Mouse (Mus musculus): ENCODE data around the gene Lhfpl4. TPM values are rescaled to one million over a fixed set of nuclear protein-coding genes. Genes with fewer than 3 reads are reported as not detected.

Lhfpl4 gene
- polyA plus RNA-seq (2014; fragmentation: Nextera tagmentation; extraction: Ambion mirVana), result 0.81 and 1.0 TPM in 2 replicates

GRCm38 (mm10) chr6:113194841-113195595 is at the start of gene Lhfpl4:
Gene Lhfpl4, minus strand, starts transcription at chr6:113195384.
- Histone ChIP-seq H3K27me3 (replicated peaks; ENCODE audit: control insufficient read depth, insufficient read depth, low read length) (peaks cover 45% of the 10 kb centered on the region), H3K36me3 (ENCODE audit: control insufficient read depth, insufficient read depth, low read length) (no peaks in the 10 kb centered on the region), H3K9ac (ENCODE audit: low read depth, low read length) (no peak within 1 kb of the TSS), H3K4me1 (replicated peaks; ENCODE audit: control insufficient read depth, insufficient read depth, low read length) (no peaks in the 10 kb centered on the region), H3K9me3 (ENCODE audit: control insufficient read depth, low read length) (no peaks in the 10 kb centered on the region), H3K4me2 (peak within 1 kb of the TSS; percentile 67), H3K4me3 (ENCODE audit: low read depth, low read length) (peak within 1 kb of the TSS; percentile 47), H3K27ac (ENCODE audit: low read depth, low read length) (no peak within 1 kb of the TSS)
- DNase-seq (ENCODE audit: low spot score) (no peak), ATAC-seq (replicated peaks; ENCODE audit: low FRiP score) (no peak; the same call in 1 of the 2 replicates)
- WGBS, result 4% methylated on average over 45 of the region's 66 CpGs

GRCm38 (mm10) chr6:113242753-113243152 is 47.6 kb upstream of the Lhfpl4 start:
- Histone ChIP-seq H3K27me3 (replicated peaks; ENCODE audit: control insufficient read depth, insufficient read depth, low read length) (no peaks in the 10 kb centered on the region), H3K4me3 (ENCODE audit: low read depth, low read length) (no peak overlapping the region), H3K27ac (ENCODE audit: low read depth, low read length) (no peak overlapping the region), H3K36me3 (ENCODE audit: control insufficient read depth, insufficient read depth, low read length) (peaks cover 6% of the 10 kb centered on the region), H3K9ac (ENCODE audit: low read depth, low read length) (no peak overlapping the region; the same call in 1 of the 2 replicates), H3K4me2 (no peak overlapping the region), H3K4me1 (replicated peaks; ENCODE audit: control insufficient read depth, insufficient read depth, low read length) (peaks cover 9% of the 10 kb centered on the region; the same call in 1 of the 2 replicates), H3K9me3 (ENCODE audit: control insufficient read depth, low read length) (no peaks in the 10 kb centered on the region)
- WGBS, result 83% methylated on average over 1 of the region's 1 CpGs
- no peak for DNase-seq (ENCODE audit: low spot score)
- ATAC-seq (replicated peaks; ENCODE audit: low FRiP score), result no peak

- no peak for ATAC-seq (replicated peaks; ENCODE audit: low FRiP score)
- no peaks in the 10 kb centered on the region for H3K27me3 ChIP-seq (replicated peaks; ENCODE audit: control insufficient read depth, insufficient read depth, low read length)
- H3K9me3 ChIP-seq (ENCODE audit: control insufficient read depth, low read length), result no peaks in the 10 kb centered on the region
- no peak overlapping the region for H3K27ac ChIP-seq (ENCODE audit: low read depth, low read length)
- H3K9ac ChIP-seq (ENCODE audit: low read depth, low read length), result peak overlapping the region; percentile 83
- WGBS, result 19% methylated on average over 6 of the region's 6 CpGs
- H3K4me1 ChIP-seq (replicated peaks; ENCODE audit: control insufficient read depth, insufficient read depth, low read length), result peaks cover 11% of the 10 kb centered on the region
- peak overlapping the region; percentile 87 for H3K4me2 ChIP-seq
- peaks cover 4% of the 10 kb centered on the region; the same call in 1 of the 2 replicates for H3K36me3 ChIP-seq (ENCODE audit: control insufficient read depth, insufficient read depth, low read length)
- peak overlapping the region; percentile 91 for H3K4me3 ChIP-seq (ENCODE audit: low read depth, low read length)
- DNase-seq (ENCODE audit: low spot score), result no peak
Measured at GRCm38 (mm10) chr6:113238442-113238841, 43.3 kb upstream of the Lhfpl4 start.

GRCm38 (mm10) chr6:113237542-113238270 is 42.5 kb upstream of the Lhfpl4 start, which contains the start of gene Mtmr14:
Gene Mtmr14, plus strand, starts transcription at chr6:113237843.
- Histone ChIP-seq H3K9ac (ENCODE audit: low read depth, low read length) (peak within 1 kb of the TSS; percentile 83), H3K27ac (ENCODE audit: low read depth, low read length) (peak within 1 kb of the TSS; percentile 26; the same call in 1 of the 2 replicates), H3K4me2 (peak within 1 kb of the TSS; percentile 87), H3K4me1 (replicated peaks; ENCODE audit: control insufficient read depth, insufficient read depth, low read length) (peaks cover 11% of the 10 kb centered on the region), H3K9me3 (ENCODE audit: control insufficient read depth, low read length) (no peaks in the 10 kb centered on the region), H3K36me3 (ENCODE audit: control insufficient read depth, insufficient read depth, low read length) (peaks cover 4% of the 10 kb centered on the region; the same call in 1 of the 2 replicates), H3K27me3 (replicated peaks; ENCODE audit: control insufficient read depth, insufficient read depth, low read length) (no peaks in the 10 kb centered on the region), H3K4me3 (ENCODE audit: low read depth, low read length) (peak within 1 kb of the TSS; percentile 91)
- under 1% methylated on average over 55 of the region's 55 CpGs for WGBS
- ATAC-seq (replicated peaks; ENCODE audit: low FRiP score) (peak; percentile 99), DNase-seq (ENCODE audit: low spot score) (peak; percentile 99)

GRCm38 (mm10) chr6:113235141-113235540 is 40.0 kb upstream of the Lhfpl4 start:
- ATAC-seq (replicated peaks; ENCODE audit: low FRiP score) (no peak), DNase-seq (ENCODE audit: low spot score) (no peak)
- Histone ChIP-seq H3K4me3 (ENCODE audit: low read depth, low read length) (no peak overlapping the region), H3K9ac (ENCODE audit: low read depth, low read length) (no peak overlapping the region), H3K4me1 (replicated peaks; ENCODE audit: control insufficient read depth, insufficient read depth, low read length) (peaks cover 11% of the 10 kb centered on the region), H3K9me3 (ENCODE audit: control insufficient read depth, low read length) (no peaks in the 10 kb centered on the region), H3K27me3 (replicated peaks; ENCODE audit: control insufficient read depth, insufficient read depth, low read length) (no peaks in the 10 kb centered on the region), H3K27ac (ENCODE audit: low read depth, low read length) (no peak overlapping the region), H3K36me3 (ENCODE audit: control insufficient read depth, insufficient read depth, low read length) (no peaks in the 10 kb centered on the region), H3K4me2 (no peak overlapping the region)
- WGBS, result 63% methylated on average over 5 of the region's 5 CpGs

GRCm38 (mm10) chr6:113226705-113227104 is 31.5 kb upstream of the Lhfpl4 start:
- no peak overlapping the region for H3K4me2 ChIP-seq
- H3K9ac ChIP-seq (ENCODE audit: low read depth, low read length), result no peak overlapping the region
- no peaks in the 10 kb centered on the region for H3K4me1 ChIP-seq (replicated peaks; ENCODE audit: control insufficient read depth, insufficient read depth, low read length)
- no peak for ATAC-seq (replicated peaks; ENCODE audit: low FRiP score)
- H3K36me3 ChIP-seq (ENCODE audit: control insufficient read depth, insufficient read depth, low read length), result no peaks in the 10 kb centered on the region
- no peak overlapping the region for H3K4me3 ChIP-seq (ENCODE audit: low read depth, low read length)
- no peaks in the 10 kb centered on the region for H3K27me3 ChIP-seq (replicated peaks; ENCODE audit: control insufficient read depth, insufficient read depth, low read length)
- no peak for DNase-seq (ENCODE audit: low spot score)
- no peaks in the 10 kb centered on the region for H3K9me3 ChIP-seq (ENCODE audit: control insufficient read depth, low read length)
- H3K27ac ChIP-seq (ENCODE audit: low read depth, low read length), result no peak overlapping the region

GRCm38 (mm10) chr6:113225798-113226197 is 30.6 kb upstream of the Lhfpl4 start:
- Histone ChIP-seq H3K4me2 (no peak overlapping the region), H3K9ac (ENCODE audit: low read depth, low read length) (no peak overlapping the region), H3K4me1 (replicated peaks; ENCODE audit: control insufficient read depth, insufficient read depth, low read length) (no peaks in the 10 kb centered on the region), H3K27me3 (replicated peaks; ENCODE audit: control insufficient read depth, insufficient read depth, low read length) (no peaks in the 10 kb centered on the region), H3K27ac (ENCODE audit: low read depth, low read length) (no peak overlapping the region), H3K36me3 (ENCODE audit: control insufficient read depth, insufficient read depth, low read length) (no peaks in the 10 kb centered on the region), H3K9me3 (ENCODE audit: control insufficient read depth, low read length) (no peaks in the 10 kb centered on the region), H3K4me3 (ENCODE audit: low read depth, low read length) (no peak overlapping the region)
- ATAC-seq (replicated peaks; ENCODE audit: low FRiP score) (no peak), DNase-seq (ENCODE audit: low spot score) (no peak)
- 59% methylated on average over 4 of the region's 4 CpGs for WGBS

- Histone ChIP-seq H3K9me3 (ENCODE audit: control insufficient read depth, low read length) (no peaks in the 10 kb centered on the region), H3K4me2 (no peak overlapping the region), H3K27me3 (replicated peaks; ENCODE audit: control insufficient read depth, insufficient read depth, low read length) (no peaks in the 10 kb centered on the region), H3K4me3 (ENCODE audit: low read depth, low read length) (no peak overlapping the region), H3K36me3 (ENCODE audit: control insufficient read depth, insufficient read depth, low read length) (no peaks in the 10 kb centered on the region), H3K27ac (ENCODE audit: low read depth, low read length) (no peak overlapping the region), H3K9ac (ENCODE audit: low read depth, low read length) (no peak overlapping the region), H3K4me1 (replicated peaks; ENCODE audit: control insufficient read depth, insufficient read depth, low read length) (no peaks in the 10 kb centered on the region)
- WGBS, result 75% methylated on average over 2 of the region's 2 CpGs
- DNase-seq (ENCODE audit: low spot score) (no peak), ATAC-seq (replicated peaks; ENCODE audit: low FRiP score) (no peak)
Measured at GRCm38 (mm10) chr6:113216280-113216679, 21.1 kb upstream of the Lhfpl4 start.
